Mouse (Mus musculus) cortical plate, adult 2 months (tissue): ENCODE results near the gene Tnfrsf21.
A peak's percentile ranks its signal among the peaks of the same experiment; 100 is the strongest.

Experiments
- CTCF ChIP-seq: fragments of 200-500 bp; IDR thresholded peaks from 2 replicates; pipeline ENCODE4 v1.5.1; 2011; ENCODE audit warnings: mild to moderate bottlenecking, control low read depth, low read length; ENCODE audit not compliant: insufficient read depth; ENCODE audit errors: extremely low read depth
- POLR2A ChIP-seq: fragments of 200-500 bp; IDR thresholded peaks from 2 replicates; pipeline ENCODE4 v1.6.1; 2011; ENCODE audit warnings: mild to moderate bottlenecking, low read length, control low read depth; ENCODE audit not compliant: insufficient read depth; ENCODE audit errors: extremely low read depth

DNA sequence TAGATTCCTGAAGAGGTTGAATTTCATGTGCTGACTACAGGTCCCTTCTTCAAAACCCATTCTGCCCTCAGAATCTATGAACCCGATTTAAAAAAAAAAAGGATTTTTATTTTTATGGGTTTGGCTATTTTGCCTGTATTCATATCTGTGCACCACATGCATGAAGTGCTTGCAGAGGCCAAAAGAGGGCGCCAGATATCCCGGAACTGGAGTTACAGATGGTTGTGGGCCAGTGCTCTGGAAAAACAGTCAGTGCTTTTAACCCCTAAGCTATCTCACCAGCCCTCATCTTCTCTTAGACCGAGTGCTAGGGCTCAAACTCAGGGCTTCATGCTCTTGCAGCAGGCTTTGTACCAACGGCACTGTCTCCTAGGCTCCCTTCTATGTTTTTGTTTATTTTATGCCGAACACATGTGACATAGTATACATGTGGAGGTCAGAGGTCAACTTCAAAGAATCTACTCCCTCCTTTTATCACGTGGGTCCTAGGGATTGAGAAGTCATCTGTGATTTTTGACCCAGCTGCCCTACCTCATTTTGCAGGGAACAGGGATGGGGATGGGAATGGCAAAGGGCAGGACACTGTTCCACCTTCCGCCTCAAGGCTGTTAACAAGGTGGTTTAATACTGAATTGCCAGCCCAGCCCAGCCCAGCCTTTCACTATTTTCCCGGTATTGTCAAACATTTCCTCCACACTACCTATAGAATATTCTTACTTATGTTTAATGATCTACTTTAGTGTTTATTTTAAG lies 30.3 kb upstream of the Tnfrsf21 start:
- TF ChIP-seq CTCF (0 out of 2 replicates have a peak, but pooled peaks have one; percentile 6), POLR2A (no peak)
